In the genomic region with DNA sequence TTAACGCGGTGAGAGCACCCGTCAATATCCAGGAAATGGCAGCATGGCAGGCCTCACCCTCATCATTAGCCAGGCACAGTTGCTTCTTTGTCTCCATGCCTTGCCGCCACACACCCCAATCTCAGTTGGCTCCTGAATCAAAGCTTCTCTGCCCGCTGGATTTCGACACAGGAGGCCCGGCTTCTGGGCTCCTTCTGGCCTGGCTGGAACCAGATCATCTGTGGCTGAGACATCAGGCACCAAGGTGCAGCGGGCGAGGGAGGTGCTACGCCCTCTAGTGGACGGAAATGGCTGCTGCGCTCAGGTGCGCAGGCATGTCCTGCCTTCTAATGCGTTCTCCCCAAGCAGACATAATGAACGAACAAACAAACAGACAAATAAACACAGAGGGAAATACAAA, we compare ENCODE assay signal across 11 mouse cellular contexts.
DNase-seq lines count a peak whose midpoint lies in the region; ATAC-seq and TF ChIP-seq lines count a peak whose summit lies in the region.
"Had no signal": no experiment of that assay in that cellular context is flagged by ENCODE, and none has a peak within 500 bp of the region (broad histone marks: within the 10 kb centered on the region; RNA-seq: fewer than 3 reads in every experiment).

No protein-coding gene starts in this region.

- 62% methylated on average over 15 of the region's 15 CpGs for whole genome bisulfite sequencing in heart, adult 2 months
- WGBS in midbrain, embryonic 11.5 days, result 62% methylated on average over 15 of the region's 15 CpGs
- WGBS in hindbrain, embryonic 11.5 days, result 56% methylated on average over 15 of the region's 15 CpGs

- no peaks in the 10 kb centered on the region for H3K36me3 ChIP-seq in heart, adult 2 months (ENCODE audit: control insufficient read depth, insufficient read depth, low read length)
- no peaks in the 10 kb centered on the region for H3K36me3 ChIP-seq in testis, adult 2 months (ENCODE audit: control insufficient read depth, insufficient read depth, low read length)
- no peaks in the 10 kb centered on the region for H3K36me3 ChIP-seq in midbrain, embryonic 11.5 days (ENCODE audit: control insufficient read depth, insufficient read depth, low read length)
- H3K36me3 ChIP-seq in hindbrain, embryonic 11.5 days (ENCODE audit: control insufficient read depth, insufficient read depth, low read length), result no peaks in the 10 kb centered on the region
- H3K36me3 ChIP-seq: limb, embryonic 13.5 days had no signal

- no peak for ATAC-seq in midbrain, embryonic 11.5 days (ENCODE audit: low FRiP score)
- ATAC-seq in hindbrain, embryonic 11.5 days (ENCODE audit: low FRiP score), result no peak
- ATAC-seq: intestine, embryonic 16.5 days had no signal

- H3K4me2 ChIP-seq in midbrain, embryonic 11.5 days, result no peak overlapping the region
- no peak overlapping the region for H3K4me2 ChIP-seq in hindbrain, embryonic 11.5 days (replicated peaks; ENCODE audit: low read depth, low read length)
- H3K4me2 ChIP-seq: limb, embryonic 13.5 days had no signal

- peaks cover 2% of the 10 kb centered on the region for H3K4me1 ChIP-seq in heart, adult 2 months (ENCODE audit: control insufficient read depth, insufficient read depth, low read length)
- H3K4me1 ChIP-seq in testis, adult 2 months (ENCODE audit: control insufficient read depth, insufficient read depth, low read length), result peaks cover 2% of the 10 kb centered on the region
- H3K4me1 ChIP-seq in cortical plate, adult 2 months (ENCODE audit: control insufficient read depth, insufficient read depth, low read length), result no peaks in the 10 kb centered on the region
- no peaks in the 10 kb centered on the region for H3K4me1 ChIP-seq in midbrain, embryonic 11.5 days (ENCODE audit: control insufficient read depth, insufficient read depth, low read length)
- no peaks in the 10 kb centered on the region for H3K4me1 ChIP-seq in hindbrain, embryonic 11.5 days (replicated peaks; ENCODE audit: control insufficient read depth, insufficient read depth, low read length)

- no peaks in the 10 kb centered on the region for H3K27me3 ChIP-seq in heart, adult 2 months (ENCODE audit: control insufficient read depth, insufficient read depth, low read length)
- H3K27me3 ChIP-seq in testis, adult 2 months (ENCODE audit: control insufficient read depth, insufficient read depth, low read length), result no peaks in the 10 kb centered on the region
- no peaks in the 10 kb centered on the region for H3K27me3 ChIP-seq in midbrain, embryonic 11.5 days (ENCODE audit: control insufficient read depth, insufficient read depth, low read length)
- no peaks in the 10 kb centered on the region for H3K27me3 ChIP-seq in hindbrain, embryonic 11.5 days (ENCODE audit: control insufficient read depth, insufficient read depth, low read length)

- TF ChIP-seq CTCF in heart, adult 2 months (IDR thresholded peaks at IDR 0.05), result peak; percentile 52
- TF ChIP-seq CTCF in testis, adult 2 months (IDR thresholded peaks at IDR 0.05; ENCODE audit: control insufficient read depth, insufficient read depth, insufficient replicate concordance, low read depth, low read length), result peak; percentile 99
- peak; percentile 48 for TF ChIP-seq CTCF in cortical plate, adult 2 months (IDR thresholded peaks at IDR 0.05; ENCODE audit: extremely low read depth, insufficient read depth, low read length)

- H3K79me2 ChIP-seq in heart, adult 2 months (replicated peaks; ENCODE audit: control insufficient read depth, insufficient read depth, low read length), result no peaks in the 10 kb centered on the region

- H3K4me3 ChIP-seq in heart, adult 2 months, result no peak overlapping the region
- H3K4me3 ChIP-seq in testis, adult 2 months (ENCODE audit: control insufficient read depth, low read depth, low read length), result no peak overlapping the region
- no peak overlapping the region for H3K4me3 ChIP-seq in cortical plate, adult 2 months (ENCODE audit: insufficient read depth, low read length)
- H3K4me3 ChIP-seq in midbrain, embryonic 11.5 days (ENCODE audit: low read depth, low read length), result no peak overlapping the region
- H3K4me3 ChIP-seq in hindbrain, embryonic 11.5 days (ENCODE audit: low read depth, low read length), result no peak overlapping the region
- H3K4me3 ChIP-seq: limb, embryonic 13.5 days had no signal

- TF ChIP-seq EP300 in heart, adult 2 months (IDR thresholded peaks at IDR 0.05; ENCODE audit: insufficient read depth, low read depth, low read length), result no peak

- no peak for DNase-seq in heart, adult 2 months
- no peak for DNase-seq in heart, adult 9 months (ENCODE audit: low spot score in 2 of 2)
- DNase-seq in testis, postnatal 10 days (ENCODE audit: low spot score), result no peak
- no peak for DNase-seq in natural killer cell, adult 2 months (ENCODE audit: low spot score in 2 of 2)
- DNase-seq in midbrain, embryonic 11.5 days (ENCODE audit: low spot score, missing footprints), result no peak
- no peak for DNase-seq in hindbrain, embryonic 11.5 days (ENCODE audit: low spot score)
- DNase-seq: heart, adult 11 months had no signal

- no peak overlapping the region for H3K27ac ChIP-seq in heart, adult 2 months
- no peak overlapping the region for H3K27ac ChIP-seq in testis, adult 2 months (ENCODE audit: control insufficient read depth, insufficient read depth, low read depth, low read length)
- H3K27ac ChIP-seq in cortical plate, adult 2 months (ENCODE audit: insufficient read depth, low read length), result no peak overlapping the region
- H3K27ac ChIP-seq in midbrain, embryonic 11.5 days (ENCODE audit: low read depth, low read length), result no peak overlapping the region
- no peak overlapping the region for H3K27ac ChIP-seq in hindbrain, embryonic 11.5 days (ENCODE audit: low read depth, low read length)
- H3K27ac ChIP-seq: limb, embryonic 13.5 days had no signal

- no peaks in the 10 kb centered on the region; the same call in 1 of the 2 replicates for H3K9me3 ChIP-seq in midbrain, embryonic 11.5 days (ENCODE audit: control insufficient read depth, low read length)
- H3K9me3 ChIP-seq in hindbrain, embryonic 11.5 days (ENCODE audit: control insufficient read depth, low read length), result no peaks in the 10 kb centered on the region

- H3K9ac ChIP-seq in heart, adult 2 months (ENCODE audit: low read depth, low read length), result no peak overlapping the region
- no peak overlapping the region for H3K9ac ChIP-seq in midbrain, embryonic 11.5 days (ENCODE audit: low read length)
- no peak overlapping the region for H3K9ac ChIP-seq in hindbrain, embryonic 11.5 days (ENCODE audit: low read depth, low read length)
- H3K9ac ChIP-seq: limb, embryonic 13.5 days had no signal

- intact Hi-C loops in heart, adult 2 months (cut with DNase I), result no loop called here

- no peak for TF ChIP-seq POLR2A in heart, adult 2 months (IDR thresholded peaks at IDR 0.05; ENCODE audit: insufficient read depth, low read depth, low read length)
- TF ChIP-seq POLR2A in testis, adult 2 months (IDR thresholded peaks at IDR 0.05; ENCODE audit: control insufficient read depth, low read depth, low read length), result no peak
- TF ChIP-seq POLR2A in cortical plate, adult 2 months (IDR thresholded peaks at IDR 0.05; ENCODE audit: extremely low read depth, insufficient read depth, low read length), result no peak

Comparison
In these comparisons a context has a peak if more than half of its experiments do, and no peak if none do; other contexts are left out.
1. CTCF ChIP-seq: peak in every context shown above with its lines; median percentile 99 in testis, adult 2 months; 52 in heart, adult 2 months; 48 in cortical plate, adult 2 months.